Mouse (Mus musculus): Measurements from ENCODE around the gene 6430531B16Rik. TPM values are rescaled to one million over a fixed set of nuclear protein-coding genes. Genes with fewer than 3 reads are reported as not detected.

Gene 6430531B16Rik
- polyA plus RNA-seq, 1 experiment from 2014 or later, result 4.1 TPM

DNA sequence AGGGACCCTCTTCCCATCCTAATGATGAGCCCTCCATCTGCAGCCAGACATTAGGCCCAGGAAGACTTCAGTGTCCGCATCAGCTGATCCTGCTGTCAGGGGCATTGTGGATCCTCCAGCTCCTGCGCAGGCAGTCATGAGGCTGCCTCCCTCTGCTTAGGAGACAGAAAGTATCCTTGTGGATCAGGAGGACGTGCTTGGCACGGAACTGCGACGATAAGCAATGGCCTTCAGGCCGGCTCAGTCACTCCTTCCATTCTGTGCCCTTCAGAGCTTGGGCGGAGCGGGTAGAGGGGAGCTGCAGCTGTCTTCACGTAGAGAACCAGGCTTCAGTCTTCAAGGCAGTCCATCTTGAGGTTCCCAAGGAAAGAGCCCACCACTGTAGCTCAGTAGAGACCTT is 17.4 kb downstream of the 6430531B16Rik start:
- Histone ChIP-seq H3K27ac (ENCODE audit: low read length) (no peak overlapping the region), H3K36me3 (ENCODE audit: control insufficient read depth, insufficient read depth, low read length) (no peaks in the 10 kb centered on the region), H3K27me3 (ENCODE audit: control insufficient read depth, insufficient read depth, low read depth, low read length) (no peaks in the 10 kb centered on the region), H3K4me1 (replicated peaks; ENCODE audit: control insufficient read depth, insufficient read depth, low read length) (no peaks in the 10 kb centered on the region; the same call in 1 of the 2 replicates), H3K4me3 (ENCODE audit: low read length) (no peak overlapping the region), H3K9ac (ENCODE audit: low read length) (no peak overlapping the region), H3K9me3 (ENCODE audit: control insufficient read depth, low read length) (no peaks in the 10 kb centered on the region), H3K4me2 (ENCODE audit: low read depth, low read length) (no peak overlapping the region)
- WGBS, result 85% methylated on average over 10 of the region's 10 CpGs
- no peak for ATAC-seq (ENCODE audit: low read depth)

DNA sequence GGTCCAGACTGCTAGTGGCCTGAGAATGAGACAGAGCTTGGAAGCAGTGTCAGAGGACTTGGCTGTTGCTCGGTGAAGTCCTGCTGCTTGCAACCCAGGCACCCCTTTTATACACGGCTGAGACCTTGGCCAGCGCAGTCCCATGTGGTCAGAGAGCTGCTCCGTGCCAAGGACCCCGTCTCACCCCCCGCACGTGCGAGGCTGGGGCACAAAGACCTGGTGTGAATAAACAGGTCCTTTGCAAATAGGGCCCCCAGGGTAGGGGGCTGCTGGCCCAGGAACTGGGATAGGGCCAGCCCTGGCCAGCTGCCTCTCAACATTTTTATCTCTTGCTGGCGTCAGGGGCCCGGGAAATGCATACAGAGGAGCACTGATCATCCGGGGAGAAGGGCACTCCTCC is 20.6 kb downstream of the 6430531B16Rik start:
- no peaks in the 10 kb centered on the region; the same call in 1 of the 2 replicates for H3K4me1 ChIP-seq (replicated peaks; ENCODE audit: control insufficient read depth, insufficient read depth, low read length)
- no peak overlapping the region for H3K9ac ChIP-seq (ENCODE audit: low read length)
- no peaks in the 10 kb centered on the region for H3K36me3 ChIP-seq (ENCODE audit: control insufficient read depth, insufficient read depth, low read length)
- 0 out of 2 replicates have a peak, but pooled peaks have one; percentile 13 for ATAC-seq (ENCODE audit: low read depth)
- no peak overlapping the region for H3K4me3 ChIP-seq (ENCODE audit: low read length)
- H3K27ac ChIP-seq (ENCODE audit: low read length), result no peak overlapping the region
- no peaks in the 10 kb centered on the region for H3K27me3 ChIP-seq (ENCODE audit: control insufficient read depth, insufficient read depth, low read depth, low read length)
- no peaks in the 10 kb centered on the region for H3K9me3 ChIP-seq (ENCODE audit: control insufficient read depth, low read length)
- H3K4me2 ChIP-seq (ENCODE audit: low read depth, low read length), result no peak overlapping the region
- 14% methylated on average over 11 of the region's 11 CpGs for WGBS

DNA sequence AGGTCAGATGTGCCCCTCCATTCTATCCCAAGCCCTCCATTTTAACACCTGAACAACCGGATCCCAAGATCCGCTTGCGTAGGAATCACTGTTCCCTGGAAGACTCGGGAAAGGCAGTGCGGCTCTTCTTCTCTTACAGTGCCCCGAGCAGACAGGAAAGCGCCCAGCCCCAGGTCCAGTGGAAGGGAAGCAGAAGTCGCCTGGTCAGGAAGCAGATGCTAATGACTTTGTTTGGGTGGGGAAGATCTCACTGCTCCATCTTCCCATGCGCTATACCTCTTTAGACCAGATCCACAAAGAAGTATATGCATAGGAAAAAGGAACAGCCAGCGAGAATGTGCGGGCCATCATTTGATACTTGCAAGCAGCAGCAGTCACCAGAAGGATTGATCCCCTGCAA is 21.1 kb downstream of the 6430531B16Rik start:
- Histone ChIP-seq H3K9me3 (ENCODE audit: control insufficient read depth, low read length) (no peaks in the 10 kb centered on the region), H3K9ac (ENCODE audit: low read length) (no peak overlapping the region), H3K4me3 (ENCODE audit: low read length) (no peak overlapping the region), H3K27ac (ENCODE audit: low read length) (no peak overlapping the region), H3K4me1 (replicated peaks; ENCODE audit: control insufficient read depth, insufficient read depth, low read length) (no peaks in the 10 kb centered on the region; the same call in 1 of the 2 replicates), H3K4me2 (ENCODE audit: low read depth, low read length) (no peak overlapping the region), H3K27me3 (ENCODE audit: control insufficient read depth, insufficient read depth, low read depth, low read length) (no peaks in the 10 kb centered on the region), H3K36me3 (ENCODE audit: control insufficient read depth, insufficient read depth, low read length) (no peaks in the 10 kb centered on the region)
- WGBS, result 42% methylated on average over 11 of the region's 11 CpGs
- ATAC-seq (ENCODE audit: low read depth), result peak; percentile 24; the same call in 1 of the 2 replicates

DNA sequence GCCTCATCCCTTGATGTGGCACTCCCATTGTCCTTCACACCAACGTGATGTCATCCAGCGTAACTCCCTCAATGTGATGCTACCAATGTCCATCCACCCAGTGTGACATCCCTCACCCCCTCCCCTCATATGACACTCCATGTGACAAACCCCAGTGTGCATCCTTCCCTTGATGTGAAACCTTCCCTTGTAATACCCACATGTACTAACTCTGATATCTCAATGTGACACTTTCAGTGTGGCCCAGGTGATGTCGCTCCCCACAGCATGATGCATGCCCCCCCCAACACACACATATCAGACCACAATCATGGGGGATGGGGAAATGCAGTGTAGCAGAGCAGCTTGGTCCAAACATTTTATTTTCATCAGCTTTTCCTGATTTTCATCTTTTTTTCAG is 21.9 kb downstream of the 6430531B16Rik start:
- Histone ChIP-seq H3K4me1 (replicated peaks; ENCODE audit: control insufficient read depth, insufficient read depth, low read length) (peaks cover under 1% of the 10 kb centered on the region; the same call in 1 of the 2 replicates), H3K27ac (ENCODE audit: low read length) (no peak overlapping the region), H3K4me2 (ENCODE audit: low read depth, low read length) (no peak overlapping the region), H3K4me3 (ENCODE audit: low read length) (no peak overlapping the region), H3K9ac (ENCODE audit: low read length) (no peak overlapping the region), H3K9me3 (ENCODE audit: control insufficient read depth, low read length) (no peaks in the 10 kb centered on the region), H3K36me3 (ENCODE audit: control insufficient read depth, insufficient read depth, low read length) (no peaks in the 10 kb centered on the region), H3K27me3 (ENCODE audit: control insufficient read depth, insufficient read depth, low read depth, low read length) (no peaks in the 10 kb centered on the region)
- WGBS, result 70% methylated on average over 3 of the region's 3 CpGs
- no peak for ATAC-seq (ENCODE audit: low read depth)

DNA sequence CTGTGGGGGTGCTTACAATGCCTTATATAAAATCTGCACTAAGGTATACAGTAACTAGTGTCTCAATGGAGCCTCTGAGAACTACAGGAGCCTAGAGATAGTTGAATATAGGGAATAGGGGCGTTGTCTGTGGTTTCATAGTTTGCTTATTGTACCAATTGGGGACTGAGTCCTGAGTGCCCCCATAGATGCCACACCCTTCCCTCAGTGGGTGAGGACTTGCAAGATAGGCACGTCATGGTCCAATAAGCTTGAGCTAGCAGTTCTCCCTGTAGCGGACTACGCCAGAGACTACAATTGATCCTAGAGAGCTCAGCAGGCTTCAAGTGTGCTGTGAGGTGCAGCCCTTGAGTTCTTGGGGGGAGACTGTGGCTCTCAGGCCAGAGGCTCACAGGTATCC is 23.1 kb downstream of the 6430531B16Rik start:
- Histone ChIP-seq H3K27me3 (ENCODE audit: control insufficient read depth, insufficient read depth, low read depth, low read length) (no peaks in the 10 kb centered on the region), H3K9me3 (ENCODE audit: control insufficient read depth, low read length) (no peaks in the 10 kb centered on the region), H3K4me3 (ENCODE audit: low read length) (no peak overlapping the region), H3K36me3 (ENCODE audit: control insufficient read depth, insufficient read depth, low read length) (no peaks in the 10 kb centered on the region), H3K4me1 (replicated peaks; ENCODE audit: control insufficient read depth, insufficient read depth, low read length) (peaks cover 6% of the 10 kb centered on the region; the same call in 1 of the 2 replicates), H3K27ac (ENCODE audit: low read length) (no peak overlapping the region), H3K4me2 (ENCODE audit: low read depth, low read length) (no peak overlapping the region), H3K9ac (ENCODE audit: low read length) (no peak overlapping the region)
- ATAC-seq (ENCODE audit: low read depth), result no peak
- 84% methylated on average over 4 of the region's 4 CpGs for WGBS

DNA sequence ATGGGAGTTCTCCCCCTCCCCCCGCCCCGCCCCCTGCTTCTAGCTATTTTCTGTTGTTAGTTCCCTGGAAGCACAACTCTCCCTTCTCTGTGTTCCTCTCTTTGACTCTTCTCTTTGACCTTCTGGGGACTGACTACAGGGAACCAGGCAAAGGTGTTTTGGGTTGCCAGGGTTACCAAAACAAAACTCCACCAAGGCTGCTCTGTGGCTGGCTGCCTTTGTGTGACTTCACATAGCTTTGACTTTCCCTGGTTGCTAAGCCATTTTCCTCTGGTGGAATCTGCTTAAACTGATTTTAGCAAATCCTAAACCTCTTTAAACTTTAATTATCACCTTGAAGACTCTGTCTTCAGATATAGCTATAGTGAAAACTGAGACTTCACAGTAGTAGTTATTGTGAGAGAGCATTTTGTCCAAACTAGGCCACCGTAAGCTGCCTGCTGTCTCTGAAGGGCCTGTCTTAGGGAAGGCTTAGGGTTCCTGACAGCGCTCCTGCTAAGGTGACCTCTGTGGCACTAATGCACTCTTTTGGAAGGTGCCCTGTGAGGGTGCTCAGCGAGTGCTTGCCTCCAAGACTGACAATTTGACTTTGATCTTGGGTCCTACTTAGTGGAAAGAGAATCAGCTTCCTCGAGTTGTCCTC is 26.4 kb downstream of the 6430531B16Rik start:
- no peak for ATAC-seq (ENCODE audit: low read depth)
- Histone ChIP-seq H3K36me3 (ENCODE audit: control insufficient read depth, insufficient read depth, low read length) (no peaks in the 10 kb centered on the region), H3K9me3 (ENCODE audit: control insufficient read depth, low read length) (no peaks in the 10 kb centered on the region), H3K4me3 (ENCODE audit: low read length) (no peak overlapping the region), H3K27ac (ENCODE audit: low read length) (no peak overlapping the region), H3K4me1 (replicated peaks; ENCODE audit: control insufficient read depth, insufficient read depth, low read length) (peaks cover 9% of the 10 kb centered on the region; the same call in 1 of the 2 replicates), H3K4me2 (ENCODE audit: low read depth, low read length) (no peak overlapping the region), H3K27me3 (ENCODE audit: control insufficient read depth, insufficient read depth, low read depth, low read length) (peaks cover 9% of the 10 kb centered on the region), H3K9ac (ENCODE audit: low read length) (no peak overlapping the region)
- WGBS, result 61% methylated on average over 6 of the region's 6 CpGs

DNA sequence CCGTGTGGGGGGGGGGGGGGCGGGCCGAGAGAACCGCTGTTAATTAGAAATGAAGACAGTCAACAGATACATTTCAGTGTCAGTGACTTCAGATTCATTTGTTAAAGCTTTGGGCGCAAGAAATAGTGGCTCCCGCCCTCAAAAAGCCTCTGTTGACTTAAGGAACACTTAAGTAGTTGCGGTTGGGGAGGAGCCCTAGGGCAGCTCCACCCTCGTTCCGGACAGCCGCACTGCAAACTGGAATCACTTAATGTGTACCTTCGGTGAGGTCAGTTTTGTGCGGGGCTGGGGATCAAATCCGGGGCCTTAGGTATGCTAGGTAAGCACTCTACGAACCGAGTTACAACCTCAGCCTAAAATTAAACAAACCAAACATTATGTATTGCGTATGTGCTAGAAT is 27.5 kb downstream of the 6430531B16Rik start:
- 3% methylated on average over 14 of the region's 16 CpGs for WGBS

DNA sequence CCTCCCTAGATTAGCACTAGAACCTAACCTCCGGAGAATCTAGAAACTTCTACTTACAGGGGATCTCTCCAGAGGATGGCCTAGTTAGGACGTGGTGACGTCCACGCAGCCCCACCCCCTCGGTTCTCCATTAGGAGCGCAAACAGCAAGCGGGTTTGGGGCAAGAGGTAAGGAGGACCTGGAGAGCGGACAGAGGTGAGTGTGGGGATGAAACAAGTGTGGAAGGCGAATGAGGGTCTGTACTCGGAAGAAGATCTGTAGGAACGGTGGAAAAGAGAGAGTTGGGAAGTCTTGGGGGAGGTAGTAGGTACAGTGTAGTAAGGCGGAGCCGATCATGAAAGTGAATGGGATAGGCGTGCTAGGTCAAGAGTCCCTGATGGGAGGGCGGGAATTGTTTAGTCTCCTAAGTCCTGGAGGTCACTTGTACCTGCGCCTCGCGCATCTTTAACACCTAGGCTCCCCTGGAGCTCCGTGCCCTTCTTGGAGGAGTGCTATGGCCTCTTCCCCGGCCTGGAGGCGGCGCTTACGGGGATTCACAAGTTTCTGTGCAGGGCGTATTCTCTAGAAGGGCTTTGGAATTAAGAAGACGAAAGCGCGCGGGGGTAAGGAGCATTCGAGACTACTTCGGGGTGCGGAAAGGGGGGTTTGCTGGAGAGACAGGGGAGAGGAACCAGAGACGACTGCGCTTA is 28.1 kb downstream of the 6430531B16Rik start:
- H3K4me2 ChIP-seq (ENCODE audit: low read depth, low read length), result peak overlapping the region; percentile 96
- no peaks in the 10 kb centered on the region for H3K36me3 ChIP-seq (ENCODE audit: control insufficient read depth, insufficient read depth, low read length)
- H3K9me3 ChIP-seq (ENCODE audit: control insufficient read depth, low read length), result no peaks in the 10 kb centered on the region
- H3K27ac ChIP-seq (ENCODE audit: low read length), result peak overlapping the region; percentile 63
- peak overlapping the region; percentile 69 for H3K9ac ChIP-seq (ENCODE audit: low read length)
- ATAC-seq (ENCODE audit: low read depth), result peak; percentile 82
- peaks cover 9% of the 10 kb centered on the region; the same call in 1 of the 2 replicates for H3K4me1 ChIP-seq (replicated peaks; ENCODE audit: control insufficient read depth, insufficient read depth, low read length)
- WGBS, result under 1% methylated on average over 33 of the region's 33 CpGs
- H3K27me3 ChIP-seq (ENCODE audit: control insufficient read depth, insufficient read depth, low read depth, low read length), result peaks cover 24% of the 10 kb centered on the region
- peak overlapping the region; percentile 72 for H3K4me3 ChIP-seq (ENCODE audit: low read length)

More for the DNA sequence above, 27.5 kb downstream of the 6430531B16Rik start:
- H3K27me3 ChIP-seq (ENCODE audit: control insufficient read depth, insufficient read depth, low read depth, low read length), result peaks cover 17% of the 10 kb centered on the region
- H3K9me3 ChIP-seq (ENCODE audit: control insufficient read depth, low read length), result no peaks in the 10 kb centered on the region
- peak overlapping the region; percentile 72 for H3K4me3 ChIP-seq (ENCODE audit: low read length)
- no peak overlapping the region; the same call in 1 of the 2 replicates for H3K27ac ChIP-seq (ENCODE audit: low read length)
- peak; percentile 64 for ATAC-seq (ENCODE audit: low read depth)
- H3K4me2 ChIP-seq (ENCODE audit: low read depth, low read length), result peak overlapping the region; percentile 96
- peak overlapping the region; percentile 69 for H3K9ac ChIP-seq (ENCODE audit: low read length)
- peaks cover 9% of the 10 kb centered on the region; the same call in 1 of the 2 replicates for H3K4me1 ChIP-seq (replicated peaks; ENCODE audit: control insufficient read depth, insufficient read depth, low read length)
- H3K36me3 ChIP-seq (ENCODE audit: control insufficient read depth, insufficient read depth, low read length), result no peaks in the 10 kb centered on the region

DNA sequence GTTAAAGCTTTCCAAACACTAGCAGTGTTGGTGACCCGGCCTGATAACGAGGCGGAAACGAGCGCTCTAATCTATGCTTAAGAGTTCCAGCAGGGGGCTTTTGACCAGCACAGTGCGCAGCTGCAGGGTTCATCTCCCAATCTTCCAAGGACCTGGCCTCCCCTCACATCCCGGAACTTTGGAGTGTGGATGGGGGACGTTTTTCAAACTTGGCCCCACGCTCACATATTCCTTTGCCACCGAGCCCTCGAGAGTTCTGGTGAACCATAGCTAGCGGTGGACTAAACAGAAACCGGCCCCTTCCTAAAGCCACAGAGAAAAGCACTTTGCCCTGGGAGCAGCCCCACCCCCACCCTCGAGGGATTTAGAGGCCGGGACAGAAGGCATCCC is 28.7 kb downstream of the 6430531B16Rik start:
- ATAC-seq (ENCODE audit: low read depth), result peak; percentile 84
- 0% methylated on average over 15 of the region's 15 CpGs for WGBS
- peak overlapping the region; percentile 69 for H3K9ac ChIP-seq (ENCODE audit: low read length)
- H3K27me3 ChIP-seq (ENCODE audit: control insufficient read depth, insufficient read depth, low read depth, low read length), result peaks cover 29% of the 10 kb centered on the region
- no peaks in the 10 kb centered on the region for H3K36me3 ChIP-seq (ENCODE audit: control insufficient read depth, insufficient read depth, low read length)
- peak overlapping the region; percentile 96 for H3K4me2 ChIP-seq (ENCODE audit: low read depth, low read length)
- H3K27ac ChIP-seq (ENCODE audit: low read length), result peak overlapping the region; percentile 50; the same call in 1 of the 2 replicates
- H3K9me3 ChIP-seq (ENCODE audit: control insufficient read depth, low read length), result no peaks in the 10 kb centered on the region
- H3K4me1 ChIP-seq (replicated peaks; ENCODE audit: control insufficient read depth, insufficient read depth, low read length), result peaks cover 9% of the 10 kb centered on the region; the same call in 1 of the 2 replicates
- peak overlapping the region; percentile 72 for H3K4me3 ChIP-seq (ENCODE audit: low read length)
